Mouse (Mus musculus) MEL (cell line): ENCODE measurements at regions not wholly inside any gene's neighbourhood (a gene's known extent, or its start where the extent isn't known, plus 50 kb on each side); places are given as distances from the start of the nearest gene placed in this dataset.

Source experiments
- DNase-seq: peaks from one replicate; pipeline ENCODE4 v3.0.0; 2011; ENCODE audit warnings: low read depth, low spot score
- H3K27ac ChIP-seq: 2 replicates; pipeline ENCODE4 v1.5.1; 2012; ENCODE audit warnings: low read depth, mild to moderate bottlenecking, control low read depth, low read length, moderate library complexity; ENCODE audit not compliant: control insufficient read depth
- H3K27me3 ChIP-seq, 2 experiments: fragments of 150-350 bp in 1 of 2; sonication (generic) in 1 of 2; 2 replicates each; pipeline ENCODE4 v1.6.1; 2012; ENCODE audit warnings: low read length in 2 of 2, mild to moderate bottlenecking in 2 of 2, improper control_type of control experiment in 1 of 2, moderate library complexity in 1 of 2; ENCODE audit not compliant: insufficient read depth in 2 of 2, control insufficient read depth in 1 of 2
- H3K36me3 ChIP-seq, 2 experiments: 2 replicates each; pipeline ENCODE4 v1.6.1; 2012 to 2014; ENCODE audit warnings: low read length in 2 of 2, improper control_type of control experiment in 1 of 2, inconsistent platforms in 1 of 2, mild to moderate bottlenecking in 1 of 2; ENCODE audit not compliant: insufficient read depth in 2 of 2, control insufficient read depth in 1 of 2
- H3K4me1 ChIP-seq, 2 experiments: fragments of 150-350 bp in 1 of 2; sonication (generic) in 1 of 2; 2 replicates each; pipeline ENCODE4 v1.6.1; 2012; ENCODE audit warnings: low read length in 2 of 2, improper control_type of control experiment in 1 of 2, mild to moderate bottlenecking in 1 of 2; ENCODE audit not compliant: insufficient read depth in 2 of 2, control insufficient read depth in 1 of 2
- H3K4me3 ChIP-seq, 2 experiments: fragments of 150-350 bp in 1 of 2; sonication (generic) in 1 of 2; 2 replicates each; pipeline ENCODE4 v1.5.1; 2012; ENCODE audit warnings: low read depth in 2 of 2, low read length in 2 of 2, mild to moderate bottlenecking in 2 of 2, moderate library complexity in 2 of 2, control low read depth in 1 of 2, improper control_type of control experiment in 1 of 2; ENCODE audit not compliant: control insufficient read depth in 1 of 2, insufficient read depth in 1 of 2
- H3K79me2 ChIP-seq: 2 replicates; pipeline ENCODE4 v1.6.1; 2012; ENCODE audit warnings: mild to moderate bottlenecking, low read length, moderate library complexity; ENCODE audit not compliant: control insufficient read depth, poor library complexity, insufficient read depth
- H3K9ac ChIP-seq: 2 replicates; pipeline ENCODE4 v1.6.1; 2012; ENCODE audit warnings: low read depth, mild to moderate bottlenecking, control low read depth, low read length, moderate library complexity; ENCODE audit not compliant: control insufficient read depth, poor library complexity, severe bottlenecking
- H3K9me3 ChIP-seq: fragments of 150-350 bp; sonication (generic); replicated peaks from 2 replicates; pipeline ENCODE4 v1.6.1; 2012; ENCODE audit warnings: mild to moderate bottlenecking, low read length, improper control_type of control experiment, moderate library complexity; ENCODE audit not compliant: insufficient read depth
- CHD2 ChIP-seq: IDR thresholded peaks from 2 replicates; pipeline ENCODE4 v1.6.1; 2011; ENCODE audit warnings: low read length, improper control_type of control experiment
- E2F4 ChIP-seq: IDR thresholded peaks from 2 replicates; pipeline ENCODE4 v1.6.1; 2011; ENCODE audit warnings: low read depth, low read length, improper control_type of control experiment, borderline replicate concordance
- GABPA ChIP-seq: IDR thresholded peaks from 2 replicates; pipeline ENCODE4 v1.6.1; 2012; ENCODE audit warnings: low read depth, mild to moderate bottlenecking, inconsistent platforms, low read length, improper control_type of control experiment, moderate library complexity
- GATA1 ChIP-seq: IDR thresholded peaks from 2 replicates; pipeline ENCODE4 v1.6.1; 2011; ENCODE audit warnings: low read depth, low read length, improper control_type of control experiment
- HCFC1 ChIP-seq: IDR thresholded peaks from 2 replicates; pipeline ENCODE4 v1.6.1; 2012; ENCODE audit warnings: low read depth, mild to moderate bottlenecking, inconsistent platforms, low read length, improper control_type of control experiment, moderate library complexity
- JUND ChIP-seq: IDR thresholded peaks from 2 replicates; pipeline ENCODE4 v1.6.1; 2011; ENCODE audit warnings: low read depth, mild to moderate bottlenecking, improper control_type of control experiment, low read length
- MAZ ChIP-seq: IDR thresholded peaks from 2 replicates; pipeline ENCODE4 v1.6.1; 2012; ENCODE audit warnings: low read depth, mild to moderate bottlenecking, inconsistent platforms, low read length, improper control_type of control experiment
- MXI1 ChIP-seq: IDR thresholded peaks from 2 replicates; pipeline ENCODE4 v1.6.1; 2011; ENCODE audit warnings: mild to moderate bottlenecking, low read depth, low read length, improper control_type of control experiment
- MYB ChIP-seq: IDR thresholded peaks from 2 replicates; pipeline ENCODE4 v1.6.1; 2011; ENCODE audit warnings: mild to moderate bottlenecking, low read depth, low read length, improper control_type of control experiment
- POLR2AphosphoS2 ChIP-seq: IDR thresholded peaks from 2 replicates; pipeline ENCODE4 v1.6.1; 2011; ENCODE audit warnings: low read length, improper control_type of control experiment
- TAL1 ChIP-seq: IDR thresholded peaks from 2 replicates; pipeline ENCODE4 v1.6.1; 2012; ENCODE audit warnings: mild to moderate bottlenecking, inconsistent platforms, low read length, moderate library complexity, mixed read lengths
- TBP ChIP-seq: IDR thresholded peaks from 2 replicates; pipeline ENCODE4 v1.8.0; 2011; ENCODE audit warnings: low read depth, low read length, improper control_type of control experiment
- ZC3H11A ChIP-seq: IDR thresholded peaks from 2 replicates; pipeline ENCODE4 v1.6.1; 2012; ENCODE audit warnings: low read depth, mild to moderate bottlenecking, inconsistent platforms, low read length, improper control_type of control experiment
- ZMIZ1 ChIP-seq: IDR thresholded peaks from 2 replicates; pipeline ENCODE4 v1.6.1; 2012; ENCODE audit warnings: low read depth, mild to moderate bottlenecking, inconsistent platforms, low read length, improper control_type of control experiment, moderate library complexity

- Histone ChIP-seq H3K79me2 (no peaks in the 10 kb centered on the region), H3K4me1 (no peaks in the 10 kb centered on the region), H3K4me3 (no peak overlapping the region), H3K27ac (no peak overlapping the region), H3K36me3 (no peaks in the 10 kb centered on the region), H3K27me3 (no peaks in the 10 kb centered on the region), H3K9ac (no peak overlapping the region)
- no peak for DNase-seq
- TF ChIP-seq GATA1, result no peak
- no peak for TF ChIP-seq HCFC1
- TF ChIP-seq E2F4, result no peak
- no peak for TF ChIP-seq MYB
- TF ChIP-seq ZC3H11A, result no peak
- no peak for TF ChIP-seq GABPA
- TF ChIP-seq POLR2AphosphoS2, result no peak
- TF ChIP-seq CHD2, result no peak
- TF ChIP-seq, all 39 proteins: peak for 0
- H3K9me3 ChIP-seq, result no peaks in the 10 kb centered on the region
Observed at GRCm38 (mm10) chr14:48059664-48060455, 60.8 kb upstream of the Peli2 start.

GRCm38 (mm10) chr14:48068641-48069040 is 52.0 kb upstream of the Peli2 start:
- TF ChIP-seq POLR2AphosphoS2 (no peak), MAZ (no peak), TAL1 (no peak), MXI1 (no peak), CHD2 (no peak), JUND (no peak), ZMIZ1 (no peak), TBP (no peak)
- H3K4me1 ChIP-seq, result no peaks in the 10 kb centered on the region
- no peaks in the 10 kb centered on the region for H3K79me2 ChIP-seq
- no peak overlapping the region for H3K4me3 ChIP-seq
- no peak overlapping the region for H3K9ac ChIP-seq
- H3K27me3 ChIP-seq, result no peaks in the 10 kb centered on the region
- DNase-seq, result no peak
- no peaks in the 10 kb centered on the region for H3K9me3 ChIP-seq
- no peak overlapping the region for H3K27ac ChIP-seq
- no peaks in the 10 kb centered on the region for H3K36me3 ChIP-seq
